Mouse (Mus musculus) lung, embryonic 16.5 days (tissue): Measurements from ENCODE around the gene Smg5. TPM values are rescaled to one million over a fixed set of nuclear protein-coding genes. Genes with fewer than 3 reads are reported as not detected.

ENCODE experiments used
- ATAC-seq: fragments of 200-750 bp; cut with Nextera tagmentation; 2 replicates; pipeline ENCODE4 v1.8.0; 2017; ENCODE audit warnings: low read depth, mild to moderate bottlenecking, moderate library complexity
- H3K27ac ChIP-seq: fragments of 300-500 bp; sonication (generic); 2 replicates; pipeline ENCODE4 v1.5.1; 2014; ENCODE audit warnings: mild to moderate bottlenecking, control low read depth, low read length
- H3K27me3 ChIP-seq: fragments of 300-500 bp; sonication (generic); 2 replicates; pipeline ENCODE4 v1.6.1; 2014; ENCODE audit warnings: low read depth, low read length, mixed read lengths; ENCODE audit not compliant: control insufficient read depth, insufficient read depth
- H3K36me3 ChIP-seq: fragments of 300-500 bp; sonication (generic); 2 replicates; pipeline ENCODE4 v1.6.1; 2014; ENCODE audit warnings: low read length; ENCODE audit not compliant: control insufficient read depth, insufficient read depth
- H3K4me1 ChIP-seq: fragments of 300-500 bp; sonication (generic); replicated peaks from 2 replicates; pipeline ENCODE4 v1.6.1; 2014; ENCODE audit warnings: low read length, mixed read lengths; ENCODE audit not compliant: control insufficient read depth, insufficient read depth
- H3K4me2 ChIP-seq: fragments of 300-500 bp; sonication (generic); 2 replicates; pipeline ENCODE4 v1.6.1; 2014; ENCODE audit warnings: low read depth, low read length, control low read depth
- H3K4me3 ChIP-seq: fragments of 300-500 bp; sonication (generic); 2 replicates; pipeline ENCODE4 v1.5.1; 2014; ENCODE audit warnings: mild to moderate bottlenecking, low read length, control low read depth
- H3K9ac ChIP-seq: fragments of 300-500 bp; sonication (generic); 2 replicates; pipeline ENCODE4 v1.6.1; 2014; ENCODE audit warnings: low read length, control low read depth
- H3K9me3 ChIP-seq: fragments of 300-500 bp; sonication (generic); 2 replicates; pipeline ENCODE4 v1.6.1; 2016; ENCODE audit warnings: low read length; ENCODE audit not compliant: control insufficient read depth
- WGBS: fragments of 180-500 bp; shearing (Covaris S2); extraction: QIAGEN DNeasy Blood & Tissue Kit; methylation state at CpG from one replicate; pipeline ENCODE4 v1.1.7; 2014; 5-methylcytosine and 5-hydroxymethylcytosine counted together
- polyA plus RNA-seq: library from polyadenylated mRNA; unstranded; fragments of >200 nt; fragmentation: Nextera tagmentation; extraction: Ambion mirVana; gene quantifications from 2 replicates; pipeline ENCODE4 v1.2.1, GENCODE M21; 2015

Smg5 gene
- polyA plus RNA-seq, 1 experiment from 2014 or later, result 46.6 TPM

- Histone ChIP-seq H3K4me3 (no peak overlapping the region), H3K4me1 (peaks cover 10% of the 10 kb centered on the region), H3K36me3 (peaks cover 42% of the 10 kb centered on the region), H3K9me3 (no peaks in the 10 kb centered on the region), H3K9ac (no peak overlapping the region), H3K27ac (no peak overlapping the region), H3K27me3 (no peaks in the 10 kb centered on the region), H3K4me2 (no peak overlapping the region)
- no peak for ATAC-seq
- WGBS, result 78% methylated on average over 1 of the region's 1 CpGs
Measured at GRCm38 (mm10) chr3:88299172-88299571, 36.9 kb upstream of the Smg5 start.

DNA sequence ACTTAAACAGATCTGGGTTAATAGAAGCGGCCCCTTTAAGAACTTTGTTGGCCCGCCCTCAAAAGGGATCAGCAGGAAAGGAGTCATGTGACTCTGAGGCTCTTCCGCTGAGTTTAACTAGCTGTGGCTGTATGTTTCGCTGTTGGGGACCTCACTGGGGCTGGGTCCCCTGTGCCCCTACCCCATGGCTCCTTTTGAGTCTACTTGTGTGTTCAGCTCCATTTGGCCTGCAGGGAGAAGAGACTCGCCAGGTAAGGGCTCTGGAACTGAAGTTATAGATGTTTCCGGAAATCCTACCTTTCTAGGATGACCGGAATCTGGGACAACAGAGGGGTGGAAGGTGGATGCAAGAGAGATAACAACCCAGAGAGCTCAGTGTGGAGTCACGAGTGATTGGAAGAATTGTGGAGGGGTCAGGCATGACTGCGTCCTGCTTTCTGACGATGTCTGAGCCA, 11.1 kb upstream of the Smg5 start, which contains the start of gene Glmp:
TSS of gene Glmp (plus strand) at position 73 of the 455 bp plus-strand sequence.
- Histone ChIP-seq H3K4me2 (peak within 1 kb of the TSS; percentile 93), H3K4me3 (peak within 1 kb of the TSS; percentile 91), H3K9ac (peak within 1 kb of the TSS; percentile 89), H3K36me3 (peaks cover 36% of the 10 kb centered on the region), H3K9me3 (no peaks in the 10 kb centered on the region), H3K27me3 (no peaks in the 10 kb centered on the region), H3K27ac (peak within 1 kb of the TSS; percentile 48; the same call in 1 of the 2 replicates), H3K4me1 (peaks cover 10% of the 10 kb centered on the region)
- WGBS, result 0% methylated on average over 10 of the region's 10 CpGs
- ATAC-seq, result peak; percentile 79

DNA sequence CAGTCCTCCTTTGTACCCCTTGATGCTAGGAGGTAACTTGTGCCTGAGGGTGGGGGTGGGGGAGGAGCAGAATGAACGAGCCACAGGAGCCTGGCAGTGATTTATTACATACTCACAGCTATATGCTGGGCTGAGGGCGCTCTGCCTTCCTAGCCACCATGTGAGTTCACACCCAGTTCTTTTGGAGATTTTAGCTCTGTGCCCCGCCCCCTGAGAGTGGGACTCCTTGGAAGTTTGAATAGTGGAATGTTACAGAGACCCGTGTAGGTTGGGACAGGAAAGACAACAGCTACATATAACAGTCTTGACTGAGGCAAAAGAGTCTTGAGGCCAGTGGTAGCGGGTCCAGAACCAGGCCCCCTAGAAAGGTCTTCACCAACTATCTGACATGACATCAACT, 7.1 kb upstream of the Smg5 start:
- H3K4me1 ChIP-seq, result peaks cover 14% of the 10 kb centered on the region
- H3K4me2 ChIP-seq, result no peak overlapping the region
- H3K9me3 ChIP-seq, result no peaks in the 10 kb centered on the region
- no peaks in the 10 kb centered on the region for H3K27me3 ChIP-seq
- no peak overlapping the region for H3K9ac ChIP-seq
- H3K27ac ChIP-seq, result no peak overlapping the region
- H3K36me3 ChIP-seq, result peaks cover 11% of the 10 kb centered on the region; the same call in 1 of the 2 replicates
- no peak overlapping the region for H3K4me3 ChIP-seq
- ATAC-seq, result no peak
- 62% methylated on average over 5 of the region's 5 CpGs for WGBS

- WGBS, result 18% methylated on average over 2 of the region's 2 CpGs
- Histone ChIP-seq H3K4me1 (peaks cover 12% of the 10 kb centered on the region), H3K9me3 (no peaks in the 10 kb centered on the region), H3K4me3 (no peak overlapping the region), H3K4me2 (no peak overlapping the region), H3K36me3 (peaks cover 11% of the 10 kb centered on the region; the same call in 1 of the 2 replicates), H3K27ac (no peak overlapping the region), H3K9ac (no peak overlapping the region), H3K27me3 (no peaks in the 10 kb centered on the region)
- no peak for ATAC-seq
Measured at GRCm38 (mm10) chr3:88331282-88331681, 4.8 kb upstream of the Smg5 start.

DNA sequence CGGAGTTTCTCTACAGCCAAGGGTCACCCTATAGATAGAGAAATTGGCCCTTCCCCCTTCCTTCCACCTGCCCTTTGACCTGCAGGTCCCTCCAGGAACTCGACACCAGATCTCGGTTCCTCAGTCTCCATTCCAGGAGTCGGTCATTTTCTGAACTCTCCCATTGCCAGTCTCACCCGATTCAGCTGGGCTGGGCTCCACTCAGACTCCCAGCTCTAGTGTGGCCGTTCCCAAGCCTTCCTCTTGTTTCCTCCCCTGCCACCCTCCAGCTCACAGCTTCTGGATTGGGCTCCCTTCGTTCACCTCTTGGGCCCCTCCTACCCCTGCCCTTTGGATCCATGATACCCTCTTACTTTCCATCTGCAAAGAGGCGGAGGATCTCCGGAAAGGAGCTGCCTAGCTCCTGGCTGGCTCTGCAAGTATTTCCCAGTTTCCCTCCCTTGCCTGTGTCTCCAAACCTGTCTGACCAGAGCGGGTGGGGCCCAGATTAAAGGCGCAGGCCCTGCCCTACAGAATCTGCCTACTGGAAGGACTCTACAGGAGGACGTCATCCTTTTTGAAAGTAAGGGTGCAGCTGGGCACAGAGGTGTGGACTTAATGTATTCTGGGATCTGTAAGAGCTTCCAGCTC, 1.9 kb upstream of the Smg5 start:
- peak; percentile 29; the same call in 1 of the 2 replicates for ATAC-seq
- H3K4me1 ChIP-seq, result peaks cover 20% of the 10 kb centered on the region
- H3K27ac ChIP-seq, result peak overlapping the region; percentile 53
- no peaks in the 10 kb centered on the region for H3K9me3 ChIP-seq
- H3K36me3 ChIP-seq, result peaks cover 5% of the 10 kb centered on the region; the same call in 1 of the 2 replicates
- peak overlapping the region; percentile 24 for H3K4me3 ChIP-seq
- no peaks in the 10 kb centered on the region for H3K27me3 ChIP-seq
- peak overlapping the region; percentile 45 for H3K9ac ChIP-seq
- H3K4me2 ChIP-seq, result peak overlapping the region; percentile 34
- 41% methylated on average over 12 of the region's 12 CpGs for WGBS

- Histone ChIP-seq H3K27me3 (no peaks in the 10 kb centered on the region), H3K27ac (peak overlapping the region; percentile 53; the same call in 1 of the 2 replicates), H3K4me2 (peak overlapping the region; percentile 79), H3K4me1 (peaks cover 20% of the 10 kb centered on the region), H3K36me3 (no peaks in the 10 kb centered on the region), H3K4me3 (peak overlapping the region; percentile 69), H3K9ac (peak overlapping the region; percentile 84), H3K9me3 (no peaks in the 10 kb centered on the region)
- ATAC-seq, result no peak
- 28% methylated on average over 3 of the region's 3 CpGs for WGBS
Measured at GRCm38 (mm10) chr3:88334902-88335435, 1.1 kb upstream of the Smg5 start.

DNA sequence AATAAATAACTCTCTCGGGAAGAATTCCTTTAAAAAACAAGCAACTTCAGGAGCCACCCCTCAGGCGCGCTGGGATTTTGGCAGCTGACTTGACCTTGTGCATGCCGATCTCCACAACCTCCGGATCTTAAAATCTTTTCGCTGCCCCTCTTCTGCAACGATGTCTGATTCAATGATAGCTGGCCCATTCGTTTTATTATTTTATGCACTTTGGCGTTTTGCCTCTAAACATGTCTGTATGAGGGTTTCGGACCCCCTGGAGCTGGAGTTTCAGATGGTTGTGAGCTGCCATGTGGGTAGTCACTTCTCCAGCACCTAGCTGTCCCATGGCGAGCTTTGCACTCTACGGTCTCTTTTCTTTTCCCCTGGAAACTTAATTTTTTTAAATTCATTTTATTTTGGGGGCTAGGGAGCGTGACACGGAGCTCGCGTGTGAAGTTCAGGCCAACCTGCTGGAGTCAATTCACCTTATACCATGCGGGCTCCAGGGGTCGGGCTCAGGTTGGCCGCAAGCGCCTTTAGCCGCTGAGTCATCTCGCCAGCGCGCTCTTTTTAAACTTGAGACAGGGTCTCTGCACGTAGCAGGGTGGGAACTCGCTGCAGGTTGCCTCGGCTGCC, 515 bp upstream of the Smg5 start:
- H3K4me2 ChIP-seq, result peak overlapping the region; percentile 79
- under 1% methylated on average over 27 of the region's 27 CpGs for WGBS
- peaks cover 20% of the 10 kb centered on the region for H3K4me1 ChIP-seq
- H3K4me3 ChIP-seq, result peak overlapping the region; percentile 69
- ATAC-seq, result peak; percentile 55
- H3K27me3 ChIP-seq, result no peaks in the 10 kb centered on the region
- H3K9me3 ChIP-seq, result no peaks in the 10 kb centered on the region
- peak overlapping the region; percentile 93 for H3K27ac ChIP-seq
- peak overlapping the region; percentile 84 for H3K9ac ChIP-seq
- no peaks in the 10 kb centered on the region for H3K36me3 ChIP-seq

DNA sequence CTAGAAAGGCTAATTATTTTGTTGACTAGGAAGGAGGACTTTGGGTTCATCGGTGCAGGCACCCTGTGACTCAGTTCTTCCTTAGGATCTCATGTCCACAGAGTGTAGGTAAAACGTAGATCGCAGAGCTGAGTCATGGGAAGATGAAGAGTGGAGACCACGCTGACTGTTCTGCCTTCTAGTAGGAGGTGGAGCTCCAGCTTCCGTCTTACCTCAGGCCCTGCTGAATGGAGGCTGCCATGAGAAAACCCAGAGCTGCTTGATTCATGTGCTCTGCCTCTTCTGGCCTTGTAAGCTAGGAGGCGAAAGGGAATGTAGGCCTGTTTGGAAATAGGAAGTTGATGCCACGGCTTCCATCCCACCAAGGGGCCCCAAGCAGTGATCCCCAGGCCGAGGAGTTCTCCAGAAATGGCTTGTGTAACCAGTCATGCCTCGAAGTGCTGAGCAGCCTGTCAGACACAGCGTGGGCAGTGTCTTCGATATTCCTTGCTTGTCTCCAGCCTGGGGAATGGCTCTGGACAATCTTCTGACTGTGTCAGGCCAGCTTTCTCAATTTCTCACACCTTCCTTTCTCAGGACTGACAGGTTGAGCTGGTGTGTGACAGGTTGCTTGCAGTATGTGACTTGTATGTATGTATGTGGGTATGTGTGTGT, 1.4 kb downstream of the Smg5 start:
- peaks cover 9% of the 10 kb centered on the region for H3K36me3 ChIP-seq
- H3K4me1 ChIP-seq, result peaks cover 20% of the 10 kb centered on the region
- peak overlapping the region; percentile 3; the same call in 1 of the 2 replicates for H3K27ac ChIP-seq
- peak overlapping the region; percentile 69 for H3K4me3 ChIP-seq
- no peak for ATAC-seq
- WGBS, result 67% methylated on average over 11 of the region's 11 CpGs
- H3K9me3 ChIP-seq, result no peaks in the 10 kb centered on the region
- peak overlapping the region; percentile 53 for H3K9ac ChIP-seq
- no peaks in the 10 kb centered on the region for H3K27me3 ChIP-seq
- H3K4me2 ChIP-seq, result peak overlapping the region; percentile 70

GRCm38 (mm10) chr3:88338316-88338715, 2.3 kb downstream of the Smg5 start:
- 88% methylated on average over 7 of the region's 7 CpGs for WGBS
- Histone ChIP-seq H3K4me3 (no peak overlapping the region), H3K9me3 (no peaks in the 10 kb centered on the region), H3K4me1 (peaks cover 19% of the 10 kb centered on the region), H3K9ac (no peak overlapping the region), H3K36me3 (peaks cover 18% of the 10 kb centered on the region), H3K27ac (no peak overlapping the region), H3K4me2 (no peak overlapping the region), H3K27me3 (no peaks in the 10 kb centered on the region)
- no peak for ATAC-seq
